Mouse (Mus musculus) heart, embryonic 14.5 days (tissue): Measurements from ENCODE around the gene Pigyl. TPM values are rescaled to one million over a fixed set of nuclear protein-coding genes. Genes with fewer than 3 reads are reported as not detected.
A peak's percentile ranks its signal among the peaks of the same experiment; 100 is the strongest.

Experiments used
- ATAC-seq: fragments of 200-750 bp; cut with Nextera tagmentation; 2 replicates; pipeline ENCODE4 v1.8.0; 2017; ENCODE audit warnings: low read depth, moderate TSS enrichment; ENCODE audit not compliant: insufficient number of reproducible peaks, insufficient read depth, low FRiP score
- H3K27ac ChIP-seq, 2 experiments: fragments of 200-500 bp in 1 of 2; fragments of 300-500 bp in 1 of 2; sonication (generic) in 1 of 2; replicated peaks in 1 of 2; 2 replicates each; pipeline ENCODE4 v1.5.1; 2012 to 2014; ENCODE audit warnings: low read depth in 2 of 2, low read length in 2 of 2, control low read depth in 1 of 2, mild to moderate bottlenecking in 1 of 2, mixed read lengths in 1 of 2; ENCODE audit not compliant: control insufficient read depth in 1 of 2, insufficient read depth in 1 of 2
- H3K27me3 ChIP-seq: fragments of 300-500 bp; sonication (generic); 2 replicates; pipeline ENCODE4 v1.6.1; 2014; ENCODE audit warnings: mild to moderate bottlenecking, low read length, control low read depth; ENCODE audit not compliant: control insufficient read depth, insufficient read depth
- H3K36me3 ChIP-seq: fragments of 300-500 bp; sonication (generic); 2 replicates; pipeline ENCODE4 v1.6.1; 2014; ENCODE audit warnings: mild to moderate bottlenecking, control low read depth, low read length, mixed read lengths; ENCODE audit not compliant: control insufficient read depth, insufficient read depth
- H3K4me1 ChIP-seq, 2 experiments: fragments of 200-500 bp in 1 of 2; fragments of 300-500 bp in 1 of 2; sonication (generic) in 1 of 2; 2 replicates each; pipeline ENCODE4 v1.6.1; 2012 to 2014; ENCODE audit warnings: low read length in 2 of 2, control low read depth in 1 of 2, mixed read lengths in 1 of 2; ENCODE audit not compliant: control insufficient read depth in 2 of 2, insufficient read depth in 2 of 2
- H3K4me2 ChIP-seq: fragments of 300-500 bp; sonication (generic); 2 replicates; pipeline ENCODE4 v1.6.1; 2014; ENCODE audit warnings: mild to moderate bottlenecking, low read length
- H3K4me3 ChIP-seq, 2 experiments: fragments of 200-500 bp in 1 of 2; fragments of 300-500 bp in 1 of 2; sonication (generic) in 1 of 2; 2 replicates each; pipeline ENCODE4 v1.5.1; 2012 to 2014; ENCODE audit warnings: low read length in 2 of 2, mild to moderate bottlenecking in 2 of 2, control low read depth in 1 of 2, low read depth in 1 of 2, moderate library complexity in 1 of 2; ENCODE audit not compliant: control insufficient read depth in 1 of 2, insufficient read depth in 1 of 2
- H3K9ac ChIP-seq: fragments of 300-500 bp; sonication (generic); 2 replicates; pipeline ENCODE4 v1.6.1; 2014; ENCODE audit warnings: mild to moderate bottlenecking, low read length
- H3K9me3 ChIP-seq: fragments of 300-500 bp; sonication (generic); 2 replicates; pipeline ENCODE4 v1.6.1; 2016; ENCODE audit warnings: low read length, control low read depth; ENCODE audit not compliant: control insufficient read depth
- WGBS: fragments of 180-500 bp; shearing (Covaris S2); extraction: QIAGEN DNeasy Blood & Tissue Kit; methylation state at CpG from one replicate; pipeline ENCODE4 v1.1.7; 2014; 5-methylcytosine and 5-hydroxymethylcytosine counted together
- polyA plus RNA-seq: library from polyadenylated mRNA; unstranded; fragments of >200 nt; fragmentation: Nextera tagmentation; extraction: Ambion mirVana; gene quantifications from 2 replicates; pipeline ENCODE4 v1.2.1, GENCODE M21; 2014

Pigyl gene
- polyA plus RNA-seq, 1 experiment from 2014 or later: 51.9 TPM

DNA sequence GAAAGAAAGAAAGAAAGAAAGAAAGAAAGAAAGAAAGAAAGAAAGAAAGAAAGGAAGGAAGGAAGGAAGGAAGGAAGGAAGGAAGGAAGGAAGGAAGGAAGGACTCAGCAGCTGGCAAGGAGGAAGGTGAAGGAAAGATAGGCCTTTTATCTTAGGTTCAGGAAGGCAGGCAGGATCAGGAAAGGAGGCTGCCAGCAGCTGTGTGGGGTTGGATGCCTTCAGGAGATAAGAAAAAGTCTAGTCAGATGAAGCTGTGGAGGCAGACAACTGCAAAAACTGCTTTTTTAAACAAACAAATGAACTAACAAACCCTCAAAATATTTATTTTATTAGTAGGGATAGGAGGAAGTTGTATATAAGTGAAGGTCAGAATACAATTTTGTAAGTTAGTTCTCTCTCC is 35.1 kb upstream of the Pigyl start:
- no peak overlapping the region for H3K9ac ChIP-seq
- no peaks in the 10 kb centered on the region for H3K9me3 ChIP-seq
- peaks cover 0 to 6% of the 10 kb centered on the region in 2 experiments; a peak in 2 of 4 replicates for H3K4me1 ChIP-seq
- no peaks in the 10 kb centered on the region for H3K27me3 ChIP-seq
- H3K36me3 ChIP-seq: no peaks in the 10 kb centered on the region
- H3K4me2 ChIP-seq: no peak overlapping the region
- ATAC-seq: no peak
- no peak overlapping the region for H3K27ac ChIP-seq
- H3K4me3 ChIP-seq: no peak overlapping the region

DNA sequence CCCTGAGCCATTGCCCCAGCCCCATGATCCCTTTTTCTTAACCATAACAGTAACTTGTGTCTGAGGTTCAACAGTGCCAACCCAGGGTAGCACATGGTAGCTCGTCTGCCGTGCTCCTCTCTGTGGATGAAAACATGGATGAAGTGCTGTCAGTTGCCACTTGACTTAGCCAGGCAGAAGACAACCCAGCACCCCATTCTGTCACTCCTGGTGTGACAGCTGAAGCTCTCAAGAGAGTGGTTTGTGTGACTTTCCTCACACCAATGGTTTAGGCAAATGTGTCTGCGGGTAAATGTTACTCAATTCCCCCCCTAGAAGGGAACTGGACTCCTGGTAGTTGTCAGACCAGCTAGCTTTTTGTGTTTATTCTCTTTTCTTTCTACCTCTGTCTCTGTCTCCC is 34.6 kb upstream of the Pigyl start:
- Histone ChIP-seq H3K9ac (no peak overlapping the region), H3K27me3 (no peaks in the 10 kb centered on the region), H3K4me3 (no peak overlapping the region), H3K36me3 (no peaks in the 10 kb centered on the region), H3K9me3 (no peaks in the 10 kb centered on the region), H3K4me2 (no peak overlapping the region), H3K27ac (no peak overlapping the region), H3K4me1 (peaks cover 0 to 6% of the 10 kb centered on the region in 2 experiments; a peak in 2 of 4 replicates)
- WGBS: 47% methylated on average over 3 of the region's 3 CpGs
- no peak for ATAC-seq

DNA sequence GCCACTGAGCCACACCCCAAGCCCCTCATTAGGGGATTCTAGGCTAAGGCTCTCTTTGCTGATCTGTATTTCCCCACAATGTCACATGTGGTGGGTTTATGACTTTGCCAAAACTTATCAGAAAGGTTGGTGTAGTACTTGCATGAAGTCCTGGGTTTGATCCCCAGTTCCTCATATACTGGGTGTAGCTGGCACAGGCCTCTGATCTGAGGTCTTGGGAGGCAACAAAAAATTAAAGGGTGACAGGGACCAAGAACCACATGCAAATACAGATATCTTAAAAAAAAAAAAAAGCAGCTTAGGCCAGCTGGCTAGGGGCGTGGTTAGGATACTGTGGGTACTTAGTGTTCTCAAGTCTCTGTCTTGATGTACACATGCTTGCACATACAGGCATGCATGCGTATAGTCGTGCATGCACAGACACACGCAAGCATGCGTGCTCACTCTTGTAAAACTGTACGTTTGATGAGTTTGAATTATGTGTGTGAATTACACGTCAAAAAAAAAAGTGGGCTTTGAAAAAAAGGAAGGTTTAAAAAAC is 33.5 kb upstream of the Pigyl start:
- H3K4me1 ChIP-seq: no peaks in the 10 kb centered on the region
- ATAC-seq: no peak
- H3K9ac ChIP-seq: no peak overlapping the region
- no peak overlapping the region for H3K4me2 ChIP-seq
- no peaks in the 10 kb centered on the region for H3K9me3 ChIP-seq
- no peaks in the 10 kb centered on the region for H3K36me3 ChIP-seq
- H3K27ac ChIP-seq: no peak overlapping the region
- H3K27me3 ChIP-seq: no peaks in the 10 kb centered on the region
- 77% methylated on average over 7 of the region's 7 CpGs for WGBS
- H3K4me3 ChIP-seq: no peak overlapping the region

DNA sequence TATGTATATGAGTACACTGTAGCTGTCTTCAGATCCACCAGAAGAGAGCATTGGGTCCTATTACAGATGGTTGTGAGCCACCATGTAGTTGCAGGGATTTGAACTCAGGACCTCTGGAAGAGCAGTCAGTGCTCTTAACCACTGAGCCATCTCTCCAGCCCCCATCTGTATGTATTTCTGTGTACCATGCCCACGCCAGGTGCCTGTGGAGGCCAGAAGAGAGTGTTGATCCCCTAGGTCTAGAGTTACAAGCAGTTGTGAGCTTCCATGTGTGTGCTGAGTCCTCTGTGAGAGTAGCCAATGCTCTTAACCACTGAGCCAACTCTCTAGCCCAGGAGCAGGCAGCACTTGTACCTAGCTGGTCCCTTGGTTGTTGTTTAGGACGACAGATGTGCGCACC is 32.5 kb upstream of the Pigyl start:
- no peak overlapping the region for H3K4me3 ChIP-seq
- WGBS: 86% methylated on average over 3 of the region's 3 CpGs
- no peak for ATAC-seq
- no peaks in the 10 kb centered on the region for H3K27me3 ChIP-seq
- no peaks in the 10 kb centered on the region for H3K36me3 ChIP-seq
- H3K27ac ChIP-seq: no peak overlapping the region
- H3K4me1 ChIP-seq: no peaks in the 10 kb centered on the region
- H3K9me3 ChIP-seq: no peaks in the 10 kb centered on the region
- no peak overlapping the region for H3K4me2 ChIP-seq
- H3K9ac ChIP-seq: no peak overlapping the region

DNA sequence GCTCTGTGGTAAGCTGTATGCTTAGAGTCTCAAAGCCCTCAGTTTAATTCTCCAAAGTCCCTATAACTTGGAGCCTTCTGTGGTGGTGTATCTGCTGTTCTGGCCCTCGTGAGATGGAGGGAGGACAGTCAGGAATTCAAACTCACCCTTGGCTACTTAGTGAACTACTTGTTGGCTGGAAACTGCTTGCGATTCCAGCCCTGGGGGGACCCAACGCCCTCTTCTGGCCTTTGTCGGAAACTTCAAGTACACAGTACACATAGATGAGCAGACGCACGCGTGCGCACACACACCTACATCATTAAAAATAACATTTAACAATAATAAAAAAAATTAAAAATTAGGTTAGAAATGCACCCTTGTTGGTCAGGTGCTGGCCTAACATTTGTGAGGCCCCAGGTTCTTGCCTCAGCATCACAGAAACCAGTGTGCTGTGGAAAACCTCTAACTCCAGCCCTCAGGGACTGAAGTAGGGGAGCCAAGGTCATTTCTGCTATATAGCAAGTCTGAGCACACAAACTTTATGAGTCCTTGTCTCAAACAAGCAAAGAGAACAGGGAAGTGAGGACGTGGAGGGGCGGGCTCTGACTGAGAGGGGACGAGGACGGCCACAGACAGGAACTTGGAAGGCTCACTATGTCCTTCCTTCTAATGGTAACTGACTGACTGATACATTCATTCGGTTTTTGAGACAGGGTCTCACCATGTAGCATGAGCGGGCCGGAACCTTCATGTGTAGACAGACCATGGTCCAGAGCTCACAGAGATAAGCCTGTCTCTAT is 31.2 kb upstream of the Pigyl start:
- no peak overlapping the region for H3K9ac ChIP-seq
- 87% methylated on average over 15 of the region's 15 CpGs for WGBS
- H3K4me3 ChIP-seq: no peak overlapping the region

DNA sequence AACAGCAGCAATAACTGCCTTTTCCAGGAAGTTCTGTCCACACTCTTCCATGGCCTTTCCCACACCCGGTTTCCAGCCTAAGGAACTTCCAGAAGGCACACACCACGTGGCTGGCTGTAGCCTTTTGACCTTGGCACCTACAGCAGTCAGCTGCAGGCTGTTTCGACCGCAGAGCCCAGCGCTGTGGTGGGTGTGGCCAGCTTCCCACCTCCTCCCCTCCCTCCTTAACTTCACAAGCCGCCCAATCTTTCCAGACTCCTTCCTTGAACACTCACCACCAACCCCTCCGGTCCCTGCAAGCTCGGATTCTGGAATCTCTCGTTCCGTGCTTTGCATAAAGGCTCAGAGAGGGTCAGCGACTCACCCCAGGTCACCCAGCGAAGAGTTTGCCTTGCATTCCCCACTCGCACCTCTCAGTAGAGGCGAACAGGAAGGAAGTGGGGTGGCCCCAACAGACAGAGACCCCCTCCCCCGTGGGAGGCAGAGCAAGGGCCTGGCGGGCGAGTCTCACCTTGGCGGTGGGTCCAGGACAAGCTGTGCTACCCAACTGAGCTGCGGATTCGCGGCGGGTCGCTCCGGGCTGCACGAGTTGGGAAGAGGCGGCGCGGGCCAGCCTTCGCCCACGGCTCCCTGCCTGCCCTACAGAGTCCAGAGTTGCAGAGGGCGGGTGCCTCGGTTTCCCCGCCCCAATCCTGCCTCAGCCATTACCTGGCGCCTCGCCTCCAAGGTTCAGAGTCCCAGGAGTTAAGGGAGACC is 25.2 kb upstream of the Pigyl start:
- Histone ChIP-seq H3K27ac (no peak overlapping the region), H3K9ac (peak overlapping the region; percentile 62), H3K4me3 (peak overlapping the region; percentile 34 to 38), H3K36me3 (no peaks in the 10 kb centered on the region), H3K4me1 (peaks cover 7 to 10% of the 10 kb centered on the region in 2 experiments; a peak in 3 of 4 replicates), H3K4me2 (peak overlapping the region; percentile 76), H3K9me3 (no peaks in the 10 kb centered on the region), H3K27me3 (no peaks in the 10 kb centered on the region)
- WGBS: under 1% methylated on average over 35 of the region's 35 CpGs
- peak; percentile 38 for ATAC-seq

More for the DNA sequence above, 31.2 kb upstream of the Pigyl start:
- Histone ChIP-seq H3K9me3 (no peaks in the 10 kb centered on the region), H3K4me2 (no peak overlapping the region), H3K27ac (no peak overlapping the region), H3K36me3 (no peaks in the 10 kb centered on the region), H3K4me1 (no peaks in the 10 kb centered on the region), H3K27me3 (no peaks in the 10 kb centered on the region)
- no peak for ATAC-seq

DNA sequence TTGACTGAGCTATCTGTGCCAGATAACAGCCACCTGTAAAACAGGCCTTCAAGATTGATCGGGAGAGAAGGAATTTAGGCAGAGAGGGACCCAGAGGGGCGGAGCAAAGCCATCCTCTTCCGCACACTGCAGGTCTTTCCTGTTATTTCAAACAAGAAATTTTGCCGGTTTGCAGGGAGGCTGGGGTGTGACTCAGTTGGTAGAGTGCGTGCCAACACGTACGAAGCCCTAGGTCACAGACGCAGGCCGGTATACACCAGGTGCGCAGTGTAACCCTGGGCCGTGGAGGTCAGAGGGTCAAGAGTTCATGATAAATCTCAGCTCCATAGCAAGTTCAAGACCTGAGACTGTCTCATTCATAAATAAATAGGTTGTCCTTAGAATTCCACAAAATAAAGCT is 24.4 kb upstream of the Pigyl start:
- WGBS: 45% methylated on average over 11 of the region's 11 CpGs
- peak overlapping the region in 1 of 2 experiments; percentile 38; a peak in 2 of 4 replicates for H3K4me3 ChIP-seq
- H3K4me2 ChIP-seq: peak overlapping the region; percentile 76
- H3K27me3 ChIP-seq: no peaks in the 10 kb centered on the region
- no peak overlapping the region; the same call in 1 of the 2 replicates for H3K9ac ChIP-seq
- H3K4me1 ChIP-seq: peaks cover 9 to 10% of the 10 kb centered on the region in 2 experiments; a peak in 3 of 4 replicates
- ATAC-seq: no peak
- H3K9me3 ChIP-seq: no peaks in the 10 kb centered on the region
- no peak overlapping the region for H3K27ac ChIP-seq
- no peaks in the 10 kb centered on the region for H3K36me3 ChIP-seq
